Mouse (Mus musculus) cortical plate, adult 2 months (tissue): ENCODE measurements around the gene Gm5416. TPM values are rescaled to one million over a fixed set of nuclear protein-coding genes. Genes with fewer than 3 reads are reported as not detected.
"Not testable (repeated sequence)": the region's sequence is repeated elsewhere in the genome, so short reads cannot be mapped to it uniquely, and the experiment has no call there.

Experiments used
- H3K27ac ChIP-seq: fragments of 200-500 bp; 2 replicates; pipeline ENCODE4 v1.5.1; 2012; ENCODE audit warnings: low read length, control low read depth, inconsistent platforms; ENCODE audit not compliant: insufficient read depth
- H3K4me1 ChIP-seq: fragments of 200-500 bp; 2 replicates; pipeline ENCODE4 v1.6.1; 2011; ENCODE audit warnings: low read length; ENCODE audit not compliant: control insufficient read depth, insufficient read depth
- H3K4me3 ChIP-seq: fragments of 200-500 bp; 2 replicates; pipeline ENCODE4 v1.5.1; 2011; ENCODE audit warnings: mild to moderate bottlenecking, low read length, control low read depth; ENCODE audit not compliant: insufficient read depth
- CTCF ChIP-seq: fragments of 200-500 bp; IDR thresholded peaks from 2 replicates; pipeline ENCODE4 v1.5.1; 2011; ENCODE audit warnings: mild to moderate bottlenecking, control low read depth, low read length; ENCODE audit not compliant: insufficient read depth; ENCODE audit errors: extremely low read depth
- POLR2A ChIP-seq: fragments of 200-500 bp; IDR thresholded peaks from 2 replicates; pipeline ENCODE4 v1.6.1; 2011; ENCODE audit warnings: mild to moderate bottlenecking, low read length, control low read depth; ENCODE audit not compliant: insufficient read depth; ENCODE audit errors: extremely low read depth
- polyA plus RNA-seq: library from polyadenylated mRNA; depleted of rRNA; stranded (reverse); fragments of >200 nt; gene quantifications from 2 replicates; pipeline ENCODE4 v1.2.3, GENCODE M21; 2012; rRNA removed

The Gm5416 gene
- polyA plus RNA-seq: not detected in 2 replicates

- no peak within 1 kb of the TSS for H3K27ac ChIP-seq
- TF ChIP-seq POLR2A (no peak), CTCF (no peak)
- no peaks in the 10 kb centered on the region for H3K4me1 ChIP-seq
- H3K4me3 ChIP-seq: no peak within 1 kb of the TSS
These were observed at the start of gene Gm5416 for GRCm38 (mm10) chr16:36209967-36210453. Gene Gm5416 (plus strand): TSS chr16:36210403.

GRCm38 (mm10) chr16:36167841-36168240 is 42.4 kb upstream of the Gm5416 start:
- H3K4me3 ChIP-seq, H3K4me1 ChIP-seq, H3K27ac ChIP-seq: not testable (repeated sequence)

GRCm38 (mm10) chr16:36176108-36176507 is 34.1 kb upstream of the Gm5416 start:
- Histone ChIP-seq H3K4me3 (no peak overlapping the region), H3K4me1 (no peaks in the 10 kb centered on the region), H3K27ac (no peak overlapping the region)
- TF ChIP-seq POLR2A: no peak
- no peak for TF ChIP-seq CTCF

GRCm38 (mm10) chr16:36179910-36180309 is 30.3 kb upstream of the Gm5416 start:
- H3K4me3 ChIP-seq: no peak overlapping the region
- no peak overlapping the region for H3K27ac ChIP-seq
- TF ChIP-seq POLR2A: no peak
- no peak for TF ChIP-seq CTCF
- no peaks in the 10 kb centered on the region for H3K4me1 ChIP-seq

- H3K4me3 ChIP-seq, H3K4me1 ChIP-seq, H3K27ac ChIP-seq: not testable (repeated sequence)
These were observed 26.3 kb upstream of the Gm5416 start, which contains the start of gene Gm5483 for GRCm38 (mm10) chr16:36183912-36184311. Gene Gm5483 (plus strand): TSS chr16:36184212.

- H3K27ac ChIP-seq: no peak overlapping the region
- no peak overlapping the region for H3K4me3 ChIP-seq
- no peaks in the 10 kb centered on the region for H3K4me1 ChIP-seq
- TF ChIP-seq POLR2A: no peak
- TF ChIP-seq CTCF: no peak
These were observed 11.0 kb upstream of the Gm5416 start for GRCm38 (mm10) chr16:36199226-36199625.

- Histone ChIP-seq H3K4me3 (no peak overlapping the region), H3K4me1 (no peaks in the 10 kb centered on the region), H3K27ac (no peak overlapping the region)
- TF ChIP-seq POLR2A (no peak), CTCF (no peak)
These were observed 6.4 kb upstream of the Gm5416 start for GRCm38 (mm10) chr16:36203846-36204245.

- not testable (repeated sequence) for H3K4me1 ChIP-seq, H3K27ac ChIP-seq, H3K4me3 ChIP-seq
These were observed 4.5 kb upstream of the Gm5416 start for GRCm38 (mm10) chr16:36205684-36206083.

GRCm38 (mm10) chr16:36221168-36221567 is 11.0 kb downstream of the Gm5416 start, which contains the start of gene 2010005H15Rik:
Gene 2010005H15Rik (plus strand): TSS chr16:36221468.
- not testable (repeated sequence) for H3K4me3 ChIP-seq, H3K4me1 ChIP-seq

GRCm38 (mm10) chr16:36260585-36260984 is 50.4 kb downstream of the Gm5416 start:
- H3K4me3 ChIP-seq, H3K4me1 ChIP-seq, H3K27ac ChIP-seq: not testable (repeated sequence)

More at GRCm38 (mm10) chr16:36221168-36221567, 11.0 kb downstream of the Gm5416 start, which contains the start of gene 2010005H15Rik:
- H3K27ac ChIP-seq: not testable (repeated sequence)

Other genes starting within 250 kb of the Gm5416 start
- 49.5 and 49.8 TPM in 2 replicates for gene Kpna1, start 231.7 kb upstream of the Gm5416 start, polyA plus RNA-seq
- 4.4 and 4.8 TPM in 2 replicates for gene Wdr5b, start 169.2 kb upstream of the Gm5416 start, polyA plus RNA-seq
- gene Fam162a, start 138.8 kb upstream of the Gm5416 start, polyA plus RNA-seq: 97.8 and 111 TPM in 2 replicates
- 18.3 and 18.7 TPM in 2 replicates for gene Ccdc58, start 138.7 kb upstream of the Gm5416 start, polyA plus RNA-seq
- not detected in 2 replicates for gene Csta1, start 79.2 kb upstream of the Gm5416 start, polyA plus RNA-seq
- not detected in 2 replicates for gene Stfa2l1, start 53.6 kb upstream of the Gm5416 start, polyA plus RNA-seq
- gene Gm5483, start 26.2 kb upstream of the Gm5416 start, polyA plus RNA-seq: not detected in 2 replicates
- not detected in 2 replicates for gene 2010005H15Rik, start 11.1 kb downstream of the Gm5416 start, polyA plus RNA-seq
- not detected in 2 replicates for gene Stfa1, start 66.5 kb downstream of the Gm5416 start, polyA plus RNA-seq
- gene BC117090, start 123.9 kb downstream of the Gm5416 start, polyA plus RNA-seq: not detected in 2 replicates
- not detected in 2 replicates for gene BC100530, start 157.3 kb downstream of the Gm5416 start, polyA plus RNA-seq
- gene Stfa2, start 198.1 kb downstream of the Gm5416 start, polyA plus RNA-seq: not detected in 2 replicates
- not detected in 2 replicates for gene Stfa3, start 245.0 kb downstream of the Gm5416 start, polyA plus RNA-seq